8 mouse cellular contexts compared by ENCODE assay signal in genomic region chrX:23692722-23693442, GRCm38 (mm10). TPM values are rescaled to one million over a fixed set of nuclear protein-coding genes. Genes with fewer than 3 reads are reported as not detected.
DNase-seq lines count a peak whose midpoint lies in the region; ATAC-seq lines count a peak whose summit lies in the region.

Wdr44 (plus strand) TSS chrX:23693051.

- peak; percentile 99 for ATAC-seq in intestine, embryonic 14.5 days (replicated peaks; ENCODE audit: low FRiP score, low TSS enrichment, low read depth)

- H3K9me3 ChIP-seq in intestine, embryonic 14.5 days (ENCODE audit: control insufficient read depth, low read length) = no peaks in the 10 kb centered on the region

- H3K36me3 ChIP-seq in intestine, embryonic 14.5 days (ENCODE audit: control insufficient read depth, insufficient read depth, low read length) = no peaks in the 10 kb centered on the region

- H3K27me3 ChIP-seq in intestine, embryonic 14.5 days (replicated peaks; ENCODE audit: control insufficient read depth, insufficient read depth, low read length) = no peaks in the 10 kb centered on the region

- H3K9ac ChIP-seq in intestine, embryonic 14.5 days (ENCODE audit: low read length) = peak within 1 kb of the TSS; percentile 53

- peak within 1 kb of the TSS; percentile 59; the same call in 1 of the 2 replicates for H3K27ac ChIP-seq in intestine, embryonic 14.5 days (ENCODE audit: low read depth)

- intact Hi-C loops in left cerebral cortex, postnatal 14 days (cut with DNase I) = no loop called here

- peak within 1 kb of the TSS; percentile 50 for H3K4me2 ChIP-seq in intestine, embryonic 14.5 days (ENCODE audit: low read length)

- 9% methylated on average over 51 of the region's 51 CpGs for WGBS in intestine, embryonic 14.5 days

- H3K4me1 ChIP-seq in intestine, embryonic 14.5 days (replicated peaks; ENCODE audit: control insufficient read depth, insufficient read depth, low read length) = no peaks in the 10 kb centered on the region

- peak; percentile 88 to 90 for DNase-seq in adrenal gland, adult 18-20 months (ENCODE audit: low spot score in 2 of 2)
- peak; percentile 91 for DNase-seq in embryo, embryonic 11 days
- peak; percentile 94 for DNase-seq in gastrocnemius, postnatal 25 days
- DNase-seq in intestine, embryonic 14.5 days (ENCODE audit: low spot score) = peak; percentile 93
- DNase-seq in left cerebral cortex, postnatal 14 days (ENCODE audit: low spot score in 2 of 2) = peak; percentile 92 to 93
- peak; percentile 91 for DNase-seq in mesoderm, embryonic 11.5 days (ENCODE audit: low read depth, low spot score)
- peak; percentile 87 to 92 for DNase-seq in right cerebral cortex, postnatal 36 days (ENCODE audit: low spot score in 2 of 2)
- peak; percentile 91 for DNase-seq in yolk sac, embryonic 10.5 days (ENCODE audit: low spot score)

- peak within 1 kb of the TSS; percentile 54 for H3K4me3 ChIP-seq in intestine, embryonic 14.5 days (ENCODE audit: low read depth, low read length)

RNA-seq across cellular contexts. Expression of gene Wdr44, which starts in this region (rescaled TPM):
- total RNA-seq in adrenal gland, adult 18-20 months (2021) = 10 to 100 TPM in 1 of 2 experiments, 1 to 10 TPM in 1; 9.5 to 12.3 TPM
- total RNA-seq in gastrocnemius, postnatal 25 days (2021) = 10 to 100 TPM; 10.5 to 13.2 TPM
- 6.6 and 7.3 TPM in 2 replicates for polyA plus RNA-seq in intestine, embryonic 14.5 days (2014; fragmentation: Nextera tagmentation; extraction: Ambion mirVana)
- total RNA-seq in left cerebral cortex, postnatal 14 days (2021) = 10 to 100 TPM; 20.4 to 21.5 TPM

Comparison
In these comparisons a context has a peak if more than half of its experiments do, and no peak if none do; other contexts are left out.
1. Peak in every context shown above with its lines: DNase-seq, ATAC-seq, H3K4me3 ChIP-seq and H3K27ac ChIP-seq.